Mouse (Mus musculus): Measurements from ENCODE around the gene Pck1.

Pck1 gene

DNA sequence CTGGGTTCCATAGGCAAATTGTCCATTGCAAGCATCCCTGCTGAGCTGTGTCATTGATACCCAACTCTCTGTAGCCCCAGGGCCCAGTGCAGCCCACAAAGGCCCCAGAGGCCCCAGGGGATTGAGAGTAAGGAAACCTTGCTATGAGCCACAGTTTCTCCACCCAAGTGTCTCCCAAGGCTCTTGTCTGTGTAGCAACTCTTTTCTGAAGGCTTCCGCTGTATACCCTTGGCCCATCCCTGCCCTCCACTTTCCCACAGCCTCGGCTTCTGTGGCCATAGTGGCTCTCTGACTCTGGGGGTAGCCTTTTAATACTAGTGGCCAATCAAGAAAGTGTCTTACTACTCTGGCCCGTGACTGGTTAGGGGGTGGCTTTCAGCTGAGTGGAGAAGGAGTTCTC is 50.9 kb downstream of the Pck1 start:
- peak; percentile 11 for DNase-seq (ENCODE audit: extremely low spot score, low spot score)

DNA sequence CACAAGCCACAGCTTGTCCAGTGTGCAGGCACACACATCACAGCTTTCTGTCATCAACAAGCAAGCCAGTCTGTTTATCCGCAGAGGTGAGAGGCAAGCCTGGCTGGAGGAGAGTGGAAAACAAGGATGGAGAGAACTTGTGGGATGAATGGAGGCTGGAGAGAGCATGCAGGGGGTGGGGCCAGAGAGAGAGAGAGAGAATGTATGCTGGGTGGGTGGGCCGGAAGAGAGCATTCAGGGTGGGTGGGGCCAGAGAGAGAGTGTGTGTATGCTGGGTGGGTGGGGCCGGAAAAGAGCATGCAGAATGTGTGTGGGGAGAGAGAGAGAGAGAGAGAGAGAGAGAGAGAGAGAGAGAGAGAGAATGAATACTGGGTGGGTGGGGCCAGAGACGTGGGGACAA is 51.8 kb downstream of the Pck1 start:
- peak; percentile 11 for DNase-seq (ENCODE audit: extremely low spot score, low spot score)

DNA sequence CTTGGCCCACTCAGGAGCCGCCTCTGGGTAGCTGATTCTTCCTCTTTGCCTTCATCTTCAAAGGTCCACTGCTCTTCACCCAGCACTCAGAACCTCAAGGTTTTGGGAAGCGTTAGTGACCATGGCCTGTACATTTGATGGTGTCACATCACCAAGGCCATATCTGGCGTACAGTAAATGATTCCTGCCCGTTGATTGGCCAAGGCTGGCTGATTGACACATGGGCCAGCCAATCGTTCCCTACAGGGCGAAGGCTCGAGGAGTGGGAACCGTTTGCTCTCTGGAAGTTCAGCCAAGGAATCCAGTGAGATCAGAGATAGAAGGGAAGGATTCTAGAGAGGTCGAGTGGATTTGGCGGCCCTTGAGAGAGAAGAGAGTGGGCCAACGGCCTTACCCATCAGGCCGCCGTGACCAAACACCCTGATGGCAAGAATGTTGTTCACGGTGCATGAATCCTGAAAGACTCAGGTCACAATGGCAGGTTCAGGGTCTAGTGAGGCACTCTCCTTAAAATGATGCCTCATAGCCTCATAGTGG is 52.8 kb downstream of the Pck1 start:
- no peak for DNase-seq (ENCODE audit: extremely low spot score, low spot score)

DNA sequence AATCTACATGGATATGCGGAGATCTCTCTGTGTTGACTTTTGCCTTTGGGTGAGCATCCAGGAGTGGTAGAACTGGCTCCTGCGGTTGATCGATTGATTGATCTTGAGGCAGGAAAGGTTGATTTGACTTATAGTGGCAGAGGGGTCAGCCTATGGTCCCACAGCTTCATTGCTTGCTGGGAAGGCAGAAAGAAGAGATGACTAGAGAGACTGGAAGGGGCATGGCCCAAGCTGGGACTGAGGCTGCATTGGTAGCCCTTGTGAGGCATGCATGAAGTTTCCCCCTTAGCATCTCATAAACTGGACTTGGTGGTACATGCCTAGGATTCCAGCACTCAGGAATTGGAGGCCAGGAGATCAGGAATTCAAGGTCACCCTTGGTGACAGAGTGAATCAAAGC is 54.2 kb downstream of the Pck1 start:
- no peak for DNase-seq (ENCODE audit: extremely low spot score, low spot score)
